Mouse (Mus musculus) midbrain, embryonic 12.5 days (tissue): ENCODE results near the gene Ncbp1. TPM values are rescaled to one million over a fixed set of nuclear protein-coding genes. Genes with fewer than 3 reads are reported as not detected.

Experiments
- ATAC-seq: fragments of 200-750 bp; cut with Nextera tagmentation; 2 replicates; pipeline ENCODE4 v1.8.0; 2017; ENCODE audit warnings: low read depth, moderate TSS enrichment, moderate library complexity; ENCODE audit not compliant: low FRiP score
- H3K27ac ChIP-seq: fragments of 300-500 bp; sonication (generic); replicated peaks from 2 replicates; pipeline ENCODE4 v1.5.1; 2016; ENCODE audit warnings: mild to moderate bottlenecking
- H3K27me3 ChIP-seq: fragments of 300-500 bp; sonication (generic); 2 replicates; pipeline ENCODE4 v1.6.1; 2016; ENCODE audit warnings: mild to moderate bottlenecking
- H3K36me3 ChIP-seq: fragments of 300-500 bp; sonication (generic); 2 replicates; pipeline ENCODE4 v1.6.1; 2016
- H3K4me1 ChIP-seq: fragments of 300-500 bp; sonication (generic); 2 replicates; pipeline ENCODE4 v1.6.1; 2016
- H3K4me2 ChIP-seq: fragments of 300-500 bp; sonication (generic); replicated peaks from 2 replicates; pipeline ENCODE4 v1.6.1; 2016; ENCODE audit warnings: mild to moderate bottlenecking, moderate library complexity
- H3K4me3 ChIP-seq: fragments of 300-500 bp; sonication (generic); 2 replicates; pipeline ENCODE4 v1.5.1; 2016; ENCODE audit warnings: mild to moderate bottlenecking
- H3K9ac ChIP-seq: fragments of 300-500 bp; sonication (generic); replicated peaks from 2 replicates; pipeline ENCODE4 v1.6.1; 2016; ENCODE audit warnings: mild to moderate bottlenecking, moderate library complexity
- H3K9me3 ChIP-seq: fragments of 300-500 bp; sonication (generic); 2 replicates; pipeline ENCODE4 v1.6.1; 2016; ENCODE audit warnings: mild to moderate bottlenecking
- WGBS: fragments of 180-500 bp; shearing (Covaris S2); methylation state at CpG from one replicate; pipeline ENCODE4 v1.1.7; 2016; 5-methylcytosine and 5-hydroxymethylcytosine counted together
- polyA plus RNA-seq: library from polyadenylated mRNA; unstranded; fragments of >200 nt; fragmentation: Nextera tagmentation; extraction: Ambion mirVana; gene quantifications from 2 replicates; pipeline ENCODE4 v1.2.1, GENCODE M21; 2016

The Ncbp1 gene
- 111 and 113 TPM in 2 replicates for polyA plus RNA-seq

- WGBS, result under 1% methylated on average over 74 of the region's 90 CpGs
- no peaks in the 10 kb centered on the region for H3K9me3 ChIP-seq
- peak; percentile 83 for ATAC-seq
Measured at GRCm38 (mm10) chr4:46138287-46139222, at the start of gene Ncbp1, which contains the start of gene Tstd2. Gene Ncbp1 (plus strand): TSS chr4:46138613. Gene Tstd2 (minus strand): TSS chr4:46138694.

DNA sequence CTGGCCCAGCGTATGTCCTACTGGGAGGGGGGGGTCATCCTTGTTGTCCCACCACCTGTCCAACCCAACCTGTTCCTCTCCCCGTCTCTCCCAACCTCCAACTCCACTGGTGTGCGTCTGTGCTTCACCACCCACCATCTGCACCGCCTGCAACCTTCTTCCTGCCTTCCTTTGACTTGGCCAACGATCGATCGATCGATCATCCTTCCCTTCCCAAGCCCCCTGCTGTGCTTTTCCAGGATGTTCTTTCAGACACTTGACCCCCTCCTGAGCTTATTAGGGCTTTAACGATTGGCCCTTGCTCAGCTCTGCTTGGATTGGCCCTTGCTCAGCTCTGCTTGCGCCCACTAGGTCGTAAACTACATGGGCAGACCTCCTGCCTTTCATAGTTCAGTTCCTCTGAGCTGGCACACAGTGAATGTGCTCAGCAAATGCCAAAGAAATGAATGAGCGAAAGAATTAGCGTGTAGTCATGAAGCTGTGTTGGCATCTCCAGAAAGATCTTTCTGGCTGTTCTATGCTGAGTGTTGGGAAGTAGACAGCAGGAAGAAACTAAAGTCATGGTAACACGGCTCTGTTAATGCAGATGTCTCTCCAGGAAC, 48.8 kb upstream of the Ncbp1 start:
- Histone ChIP-seq H3K36me3 (no peaks in the 10 kb centered on the region), H3K9ac (no peak overlapping the region), H3K4me1 (peaks cover 16% of the 10 kb centered on the region; the same call in 1 of the 2 replicates), H3K4me3 (no peak overlapping the region), H3K27ac (no peak overlapping the region), H3K4me2 (no peak overlapping the region), H3K9me3 (no peaks in the 10 kb centered on the region), H3K27me3 (no peaks in the 10 kb centered on the region)
- WGBS, result 87% methylated on average over 14 of the region's 14 CpGs
- ATAC-seq, result no peak

More at GRCm38 (mm10) chr4:46138287-46139222, at the start of gene Ncbp1, which contains the start of gene Tstd2:
- H3K4me3 ChIP-seq, result peak within 1 kb of the TSS; percentile 89
- no peaks in the 10 kb centered on the region for H3K27me3 ChIP-seq
- H3K4me1 ChIP-seq, result peaks cover 24% of the 10 kb centered on the region
- peak within 1 kb of the TSS; percentile 81 for H3K4me2 ChIP-seq
- peak within 1 kb of the TSS; percentile 93 for H3K9ac ChIP-seq
- peak within 1 kb of the TSS; percentile 98 for H3K27ac ChIP-seq
- peaks cover 19% of the 10 kb centered on the region for H3K36me3 ChIP-seq

- Histone ChIP-seq H3K9ac (no peak overlapping the region), H3K27ac (no peak overlapping the region), H3K9me3 (no peaks in the 10 kb centered on the region), H3K36me3 (no peaks in the 10 kb centered on the region), H3K27me3 (no peaks in the 10 kb centered on the region), H3K4me1 (peaks cover 14% of the 10 kb centered on the region), H3K4me3 (no peak overlapping the region), H3K4me2 (no peak overlapping the region)
- 88% methylated on average over 5 of the region's 5 CpGs for whole genome bisulfite sequencing
- ATAC-seq, result no peak
Measured at GRCm38 (mm10) chr4:46092429-46093076, 45.9 kb upstream of the Ncbp1 start.

DNA sequence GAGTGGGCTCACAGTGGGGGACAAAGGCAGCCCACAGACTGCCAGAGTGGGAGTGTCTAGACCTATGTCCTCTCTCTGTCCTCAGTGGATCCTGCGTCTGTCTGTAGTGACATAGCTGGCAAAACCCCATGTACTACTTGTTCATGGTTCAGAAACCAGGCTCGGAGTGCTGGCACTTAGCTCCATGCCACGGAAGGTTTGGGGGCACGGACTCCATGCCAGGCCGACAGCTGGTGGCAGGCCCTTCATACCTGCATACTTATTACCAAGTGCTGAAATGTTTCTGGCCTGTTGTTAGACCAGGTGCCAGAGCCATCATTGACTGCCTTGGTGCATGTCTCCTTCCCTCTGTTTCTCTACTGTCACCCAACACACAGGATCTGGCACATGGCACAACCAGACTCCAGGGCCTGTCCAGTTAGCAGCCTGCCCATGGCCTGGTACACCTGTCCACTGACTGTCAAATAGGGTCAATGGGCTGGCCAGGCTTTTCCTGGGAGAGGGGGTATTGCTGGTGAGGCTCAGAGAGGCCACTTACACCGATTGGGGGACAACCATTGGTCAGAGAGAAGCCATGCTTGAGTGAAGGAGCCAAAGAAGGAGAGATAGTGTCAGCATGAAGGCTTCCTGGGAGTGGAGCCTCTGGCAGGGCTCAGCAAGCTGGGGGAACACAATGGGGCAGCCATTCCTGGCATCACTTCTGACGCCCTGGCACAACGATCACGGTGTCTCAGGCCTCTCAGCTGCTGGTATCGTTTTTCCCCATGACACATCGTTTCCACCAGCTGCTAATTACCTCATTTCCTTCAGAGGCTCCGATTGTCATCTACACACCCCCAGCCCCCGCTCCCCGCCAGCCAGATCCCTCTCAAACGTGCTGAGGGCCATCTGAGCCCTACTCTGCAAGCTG, 43.2 kb upstream of the Ncbp1 start:
- no peaks in the 10 kb centered on the region for H3K9me3 ChIP-seq
- no peak overlapping the region for H3K4me2 ChIP-seq
- H3K4me3 ChIP-seq, result no peak overlapping the region
- 82% methylated on average over 15 of the region's 15 CpGs for WGBS
- peaks cover 14% of the 10 kb centered on the region for H3K4me1 ChIP-seq
- no peak overlapping the region for H3K27ac ChIP-seq
- ATAC-seq, result no peak
- H3K9ac ChIP-seq, result no peak overlapping the region
- H3K36me3 ChIP-seq, result no peaks in the 10 kb centered on the region
- H3K27me3 ChIP-seq, result no peaks in the 10 kb centered on the region

- ATAC-seq, result no peak
Measured at GRCm38 (mm10) chr4:46095826-46096159, 42.6 kb upstream of the Ncbp1 start.

DNA sequence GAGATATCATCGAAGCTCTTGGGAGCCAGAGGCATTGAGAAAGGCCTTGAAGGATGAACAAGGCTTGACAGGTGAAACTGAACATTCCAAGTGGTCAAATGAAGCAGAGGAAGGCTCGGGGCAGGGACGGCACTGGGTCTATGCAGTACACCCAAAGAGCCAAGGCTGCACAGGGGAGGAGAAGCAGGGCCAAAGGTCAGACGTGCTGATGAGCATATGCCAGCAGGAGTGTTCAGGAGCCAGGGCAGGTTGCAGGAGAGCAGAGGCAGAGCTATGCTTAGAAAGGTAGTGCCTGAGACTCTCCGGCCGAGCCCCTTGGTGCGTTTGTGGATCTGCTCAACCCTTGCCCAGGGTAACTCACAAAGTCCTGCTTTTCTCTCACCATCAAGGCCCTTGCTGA, 41.9 kb upstream of the Ncbp1 start:
- Histone ChIP-seq H3K4me3 (no peak overlapping the region), H3K27me3 (no peaks in the 10 kb centered on the region), H3K27ac (no peak overlapping the region), H3K4me1 (peaks cover 19% of the 10 kb centered on the region), H3K36me3 (no peaks in the 10 kb centered on the region), H3K4me2 (no peak overlapping the region), H3K9ac (no peak overlapping the region), H3K9me3 (no peaks in the 10 kb centered on the region)
- 89% methylated on average over 7 of the region's 7 CpGs for WGBS
- no peak for ATAC-seq

More at GRCm38 (mm10) chr4:46095826-46096159, 42.6 kb upstream of the Ncbp1 start:
- Histone ChIP-seq H3K27ac (no peak overlapping the region), H3K4me2 (no peak overlapping the region), H3K36me3 (no peaks in the 10 kb centered on the region), H3K4me3 (no peak overlapping the region), H3K4me1 (peaks cover 14% of the 10 kb centered on the region), H3K27me3 (no peaks in the 10 kb centered on the region), H3K9ac (no peak overlapping the region), H3K9me3 (no peaks in the 10 kb centered on the region)
- 93% methylated on average over 3 of the region's 3 CpGs for WGBS

- Histone ChIP-seq H3K4me3 (no peak overlapping the region), H3K27ac (no peak overlapping the region), H3K9me3 (0 out of 2 replicates have a peak, but pooled peaks cover 3% of the 10 kb centered on the region), H3K4me1 (peaks cover 19% of the 10 kb centered on the region), H3K9ac (no peak overlapping the region), H3K27me3 (no peaks in the 10 kb centered on the region), H3K36me3 (no peaks in the 10 kb centered on the region), H3K4me2 (no peak overlapping the region)
- ATAC-seq, result no peak
- 95% methylated on average over 2 of the region's 2 CpGs for WGBS
Measured at GRCm38 (mm10) chr4:46097591-46097990, 40.8 kb upstream of the Ncbp1 start.

GRCm38 (mm10) chr4:46099132-46099531, 39.3 kb upstream of the Ncbp1 start:
- H3K4me2 ChIP-seq, result no peak overlapping the region
- no peak overlapping the region for H3K27ac ChIP-seq
- no peaks in the 10 kb centered on the region for H3K36me3 ChIP-seq
- no peak overlapping the region for H3K9ac ChIP-seq
- 0 out of 2 replicates have a peak, but pooled peaks cover 3% of the 10 kb centered on the region for H3K9me3 ChIP-seq
- H3K27me3 ChIP-seq, result no peaks in the 10 kb centered on the region
- 80% methylated on average over 9 of the region's 9 CpGs for WGBS
- no peak overlapping the region for H3K4me3 ChIP-seq
- peaks cover 10% of the 10 kb centered on the region; the same call in 1 of the 2 replicates for H3K4me1 ChIP-seq
- no peak for ATAC-seq

- Histone ChIP-seq H3K4me3 (no peak overlapping the region), H3K4me1 (peaks cover 6% of the 10 kb centered on the region; the same call in 1 of the 2 replicates), H3K9ac (no peak overlapping the region), H3K27me3 (no peaks in the 10 kb centered on the region), H3K36me3 (no peaks in the 10 kb centered on the region), H3K9me3 (0 out of 2 replicates have a peak, but pooled peaks cover 3% of the 10 kb centered on the region), H3K4me2 (no peak overlapping the region), H3K27ac (no peak overlapping the region)
- ATAC-seq, result no peak
- 77% methylated on average over 7 of the region's 7 CpGs for WGBS
Measured at GRCm38 (mm10) chr4:46100539-46100938, 37.9 kb upstream of the Ncbp1 start.

GRCm38 (mm10) chr4:46101211-46101711, 37.2 kb upstream of the Ncbp1 start:
- Histone ChIP-seq H3K9me3 (0 out of 2 replicates have a peak, but pooled peaks cover 3% of the 10 kb centered on the region), H3K9ac (no peak overlapping the region), H3K36me3 (no peaks in the 10 kb centered on the region), H3K4me3 (no peak overlapping the region), H3K27me3 (no peaks in the 10 kb centered on the region), H3K27ac (no peak overlapping the region), H3K4me2 (no peak overlapping the region), H3K4me1 (0 out of 2 replicates have a peak, but pooled peaks cover 5% of the 10 kb centered on the region)
- WGBS, result 36% methylated on average over 14 of the region's 14 CpGs
- ATAC-seq, result no peak
